Mouse (Mus musculus): Measurements from ENCODE around the gene Bag2.

DNA sequence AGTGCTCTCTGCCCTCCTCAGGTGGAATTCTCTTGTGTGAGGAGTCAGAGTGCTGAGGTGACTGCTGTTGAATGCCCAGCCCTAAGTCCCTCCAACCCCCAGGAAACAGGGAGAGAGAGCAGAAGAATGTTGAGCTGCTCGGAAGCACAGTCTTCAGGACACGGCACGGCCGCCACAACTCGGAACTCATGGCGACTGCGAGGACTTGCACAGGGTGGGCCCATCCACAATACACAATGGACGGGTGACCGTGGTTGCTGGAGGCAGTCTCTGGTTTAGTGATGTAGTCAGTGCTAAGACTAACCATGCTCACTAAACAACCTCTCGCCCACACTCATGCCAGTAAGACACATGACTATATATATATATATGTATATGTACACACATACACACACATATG is 14.0 kb upstream of the Bag2 start:
- TF ChIP-seq CTCF (IDR thresholded peaks at IDR 0.05; ENCODE audit: low read depth) (no peak), EP300 (optimal IDR thresholded peaks at IDR 0.05) (no peak)
